Mouse (Mus musculus): ENCODE results near the gene Tspan18. TPM values are rescaled to one million over a fixed set of nuclear protein-coding genes. Genes with fewer than 3 reads are reported as not detected.

Tspan18 gene
- polyA plus RNA-seq, 1 experiment from 2014 or later, result 0.07 TPM

GRCm38 (mm10) chr2:93243439-93244089 is 90.7 kb downstream of the Tspan18 start:
- 90% methylated on average over 11 of the region's 11 CpGs for WGBS (ENCODE audit: missing documents)
- Histone ChIP-seq H3K4me3 (ENCODE audit: inconsistent target) (no peak overlapping the region), H3K79me2 (ENCODE audit: inconsistent target) (no peaks in the 10 kb centered on the region), H3K36me3 (ENCODE audit: inconsistent target) (no peaks in the 10 kb centered on the region), H3K27ac (no peak overlapping the region)

- Histone ChIP-seq H3K36me3 (ENCODE audit: inconsistent target) (no peaks in the 10 kb centered on the region), H3K4me3 (ENCODE audit: inconsistent target) (no peak overlapping the region), H3K27ac (no peak overlapping the region), H3K79me2 (ENCODE audit: inconsistent target) (no peaks in the 10 kb centered on the region)
- whole genome bisulfite sequencing (ENCODE audit: missing documents), result 92% methylated on average over 5 of the region's 5 CpGs
These were observed 92.1 kb downstream of the Tspan18 start for GRCm38 (mm10) chr2:93242166-93242565.

GRCm38 (mm10) chr2:93238864-93239263 is 95.4 kb downstream of the Tspan18 start:
- Histone ChIP-seq H3K79me2 (ENCODE audit: inconsistent target) (no peaks in the 10 kb centered on the region), H3K36me3 (ENCODE audit: inconsistent target) (no peaks in the 10 kb centered on the region)
- 79% methylated on average over 6 of the region's 6 CpGs for WGBS (ENCODE audit: missing documents)

GRCm38 (mm10) chr2:93237055-93237454 is 97.2 kb downstream of the Tspan18 start:
- Histone ChIP-seq H3K4me3 (ENCODE audit: inconsistent target) (no peak overlapping the region), H3K79me2 (ENCODE audit: inconsistent target) (no peaks in the 10 kb centered on the region), H3K36me3 (ENCODE audit: inconsistent target) (no peaks in the 10 kb centered on the region), H3K27ac (no peak overlapping the region)
- 75% methylated on average over 1 of the region's 1 CpGs for WGBS (ENCODE audit: missing documents)

More at GRCm38 (mm10) chr2:93238864-93239263, 95.4 kb downstream of the Tspan18 start:
- Histone ChIP-seq H3K27ac (no peak overlapping the region), H3K4me3 (ENCODE audit: inconsistent target) (no peak overlapping the region)

GRCm38 (mm10) chr2:93232141-93232540 is 102.2 kb downstream of the Tspan18 start:
- 17% methylated on average over 1 of the region's 1 CpGs for WGBS (ENCODE audit: missing documents)
- Histone ChIP-seq H3K27ac (no peak overlapping the region), H3K4me3 (ENCODE audit: inconsistent target) (no peak overlapping the region), H3K36me3 (ENCODE audit: inconsistent target) (no peaks in the 10 kb centered on the region), H3K79me2 (ENCODE audit: inconsistent target) (no peaks in the 10 kb centered on the region)

GRCm38 (mm10) chr2:93228480-93228824 is 105.9 kb downstream of the Tspan18 start:
- 87% methylated on average over 5 of the region's 5 CpGs for WGBS (ENCODE audit: missing documents)

GRCm38 (mm10) chr2:93227713-93228479 is 106.4 kb downstream of the Tspan18 start:
- WGBS (ENCODE audit: missing documents), result 93% methylated on average over 9 of the region's 9 CpGs
- no peaks in the 10 kb centered on the region for H3K36me3 ChIP-seq (ENCODE audit: inconsistent target)
- no peak overlapping the region for H3K27ac ChIP-seq

More at GRCm38 (mm10) chr2:93228480-93228824, 105.9 kb downstream of the Tspan18 start:
- Histone ChIP-seq H3K36me3 (ENCODE audit: inconsistent target) (no peaks in the 10 kb centered on the region), H3K79me2 (ENCODE audit: inconsistent target) (no peaks in the 10 kb centered on the region), H3K4me3 (ENCODE audit: inconsistent target) (no peak overlapping the region), H3K27ac (no peak overlapping the region)

GRCm38 (mm10) chr2:93226606-93227595 is 107.4 kb downstream of the Tspan18 start:
- H3K27ac ChIP-seq, result no peak overlapping the region
- H3K4me3 ChIP-seq (ENCODE audit: inconsistent target), result no peak overlapping the region
- WGBS (ENCODE audit: missing documents), result 55% methylated on average over 16 of the region's 20 CpGs
- no peaks in the 10 kb centered on the region for H3K36me3 ChIP-seq (ENCODE audit: inconsistent target)
- no peaks in the 10 kb centered on the region for H3K79me2 ChIP-seq (ENCODE audit: inconsistent target)

More at GRCm38 (mm10) chr2:93227713-93228479, 106.4 kb downstream of the Tspan18 start:
- Histone ChIP-seq H3K79me2 (ENCODE audit: inconsistent target) (no peaks in the 10 kb centered on the region), H3K4me3 (ENCODE audit: inconsistent target) (no peak overlapping the region)

- H3K36me3 ChIP-seq (ENCODE audit: inconsistent target), result no peaks in the 10 kb centered on the region
- no peak overlapping the region for H3K27ac ChIP-seq
- no peaks in the 10 kb centered on the region for H3K79me2 ChIP-seq (ENCODE audit: inconsistent target)
- 90% methylated on average over 6 of the region's 6 CpGs for WGBS (ENCODE audit: missing documents)
- no peak overlapping the region for H3K4me3 ChIP-seq (ENCODE audit: inconsistent target)
These were observed 110.8 kb downstream of the Tspan18 start for GRCm38 (mm10) chr2:93223463-93223862.

- 78% methylated on average over 5 of the region's 5 CpGs for WGBS (ENCODE audit: missing documents)
- H3K36me3 ChIP-seq (ENCODE audit: inconsistent target), result no peaks in the 10 kb centered on the region
- no peak overlapping the region for H3K27ac ChIP-seq
- H3K79me2 ChIP-seq (ENCODE audit: inconsistent target), result no peaks in the 10 kb centered on the region
- no peak overlapping the region for H3K4me3 ChIP-seq (ENCODE audit: inconsistent target)
These were observed 113.9 kb downstream of the Tspan18 start for GRCm38 (mm10) chr2:93220447-93220846.

- Histone ChIP-seq H3K27ac (no peak overlapping the region), H3K36me3 (ENCODE audit: inconsistent target) (no peaks in the 10 kb centered on the region), H3K79me2 (ENCODE audit: inconsistent target) (no peaks in the 10 kb centered on the region), H3K4me3 (ENCODE audit: inconsistent target) (no peak overlapping the region)
- WGBS (ENCODE audit: missing documents), result 91% methylated on average over 3 of the region's 3 CpGs
These were observed 114.7 kb downstream of the Tspan18 start for GRCm38 (mm10) chr2:93219576-93219975.

- Histone ChIP-seq H3K4me3 (ENCODE audit: inconsistent target) (no peak overlapping the region), H3K27ac (no peak overlapping the region), H3K79me2 (ENCODE audit: inconsistent target) (no peaks in the 10 kb centered on the region), H3K36me3 (ENCODE audit: inconsistent target) (no peaks in the 10 kb centered on the region)
- 85% methylated on average over 7 of the region's 7 CpGs for WGBS (ENCODE audit: missing documents)
These were observed 115.8 kb downstream of the Tspan18 start for GRCm38 (mm10) chr2:93218353-93218990.

- Histone ChIP-seq H3K79me2 (ENCODE audit: inconsistent target) (no peaks in the 10 kb centered on the region), H3K4me3 (ENCODE audit: inconsistent target) (no peak overlapping the region), H3K36me3 (ENCODE audit: inconsistent target) (no peaks in the 10 kb centered on the region), H3K27ac (no peak overlapping the region)
- 39% methylated on average over 7 of the region's 7 CpGs for WGBS (ENCODE audit: missing documents)
These were observed 117.3 kb downstream of the Tspan18 start for GRCm38 (mm10) chr2:93217015-93217414.

GRCm38 (mm10) chr2:93215790-93216189 is 118.5 kb downstream of the Tspan18 start:
- Histone ChIP-seq H3K79me2 (ENCODE audit: inconsistent target) (no peaks in the 10 kb centered on the region), H3K27ac (no peak overlapping the region)
- 94% methylated on average over 6 of the region's 10 CpGs for WGBS (ENCODE audit: missing documents)

More at GRCm38 (mm10) chr2:93215790-93216189, 118.5 kb downstream of the Tspan18 start:
- Histone ChIP-seq H3K36me3 (ENCODE audit: inconsistent target) (no peaks in the 10 kb centered on the region), H3K4me3 (ENCODE audit: inconsistent target) (no peak overlapping the region)

All from macrophage (primary cell).